Mouse (Mus musculus) erythroblast, embryonic 14.5 days (primary cell): ENCODE results near the gene Tmem235.

Experiments used
- GATA1 ChIP-seq: IDR thresholded peaks from 2 replicates; pipeline ENCODE4 v1.6.1; 2012; ENCODE audit warnings: low read length, inconsistent platforms, mixed read lengths
- TAL1 ChIP-seq: IDR thresholded peaks from 3 replicates; pipeline ENCODE4 v1.6.1; 2012; ENCODE audit warnings: low read length, inconsistent platforms, mixed read lengths

GRCm38 (mm10) chr11:117872861-117873608 is 12.5 kb downstream of the Tmem235 start, which contains the start of gene Tha1:
- no peak for TF ChIP-seq GATA1
- no peak for TF ChIP-seq TAL1
